Mouse (Mus musculus) yolk sac, embryonic 10.5 days (tissue): ENCODE data around the gene Angptl8.
"Not testable (repeated sequence)": the region's sequence is repeated elsewhere in the genome, so short reads cannot be mapped to it uniquely, and the experiment has no call there.

Experiments used
- DNase-seq: peaks from one replicate; pipeline ENCODE4 v3.0.0-alpha.2; 2017; ENCODE audit warnings: low spot score

The Angptl8 gene

GRCm38 (mm10) chr9:21849691-21850677 lies 14.7 kb downstream of the Angptl8 start:
- DNase-seq: no peak

- DNase-seq: no peak
Measured at GRCm38 (mm10) chr9:21851084-21851483, 15.8 kb downstream of the Angptl8 start.

GRCm38 (mm10) chr9:21852128-21853091 lies 17.1 kb downstream of the Angptl8 start, which contains the start of gene Dock6:
Gene Dock6 (minus strand): TSS chr9:21852635.
- peak; percentile 90 for DNase-seq

GRCm38 (mm10) chr9:21853961-21854360 lies 18.7 kb downstream of the Angptl8 start:
- no peak for DNase-seq

- no peak for DNase-seq
Measured at GRCm38 (mm10) chr9:21854894-21855293, 19.6 kb downstream of the Angptl8 start.

- DNase-seq: no peak
Measured at GRCm38 (mm10) chr9:21857501-21857900, 22.2 kb downstream of the Angptl8 start.

- no peak for DNase-seq
Measured at GRCm38 (mm10) chr9:21858084-21858483, 22.8 kb downstream of the Angptl8 start.

- no peak for DNase-seq
Measured at GRCm38 (mm10) chr9:21859606-21860005, 24.3 kb downstream of the Angptl8 start.

- DNase-seq: not testable (repeated sequence)
Measured at GRCm38 (mm10) chr9:21860349-21860748, 25.0 kb downstream of the Angptl8 start.

GRCm38 (mm10) chr9:21862181-21862580 lies 26.9 kb downstream of the Angptl8 start:
- DNase-seq: no peak

- no peak for DNase-seq
Measured at GRCm38 (mm10) chr9:21865673-21866398, 30.5 kb downstream of the Angptl8 start.

GRCm38 (mm10) chr9:21866641-21867040 lies 31.3 kb downstream of the Angptl8 start:
- DNase-seq: no peak

GRCm38 (mm10) chr9:21867726-21868125 lies 32.4 kb downstream of the Angptl8 start:
- DNase-seq: no peak

- DNase-seq: not testable (repeated sequence)
Measured at GRCm38 (mm10) chr9:21869290-21869689, 34.0 kb downstream of the Angptl8 start.

- no peak for DNase-seq
Measured at GRCm38 (mm10) chr9:21870879-21871524, 35.7 kb downstream of the Angptl8 start.

GRCm38 (mm10) chr9:21872204-21872603 lies 36.9 kb downstream of the Angptl8 start:
- no peak for DNase-seq

GRCm38 (mm10) chr9:21876601-21877000 lies 41.3 kb downstream of the Angptl8 start:
- no peak for DNase-seq
